Mouse (Mus musculus) olfactory bulb, adult 2 months (tissue): ENCODE measurements around the gene Usp43. TPM values are rescaled to one million over a fixed set of nuclear protein-coding genes. Genes with fewer than 3 reads are reported as not detected.

Experiments used
- H3K27ac ChIP-seq: fragments of 200-500 bp; 2 replicates; pipeline ENCODE4 v1.5.1; 2012; ENCODE audit warnings: low read depth, low read length; ENCODE audit not compliant: insufficient read depth
- H3K4me1 ChIP-seq: fragments of 200-500 bp; 2 replicates; pipeline ENCODE4 v1.6.1; 2012; ENCODE audit warnings: low read length; ENCODE audit not compliant: control insufficient read depth, insufficient read depth
- H3K4me3 ChIP-seq: fragments of 200-500 bp; 2 replicates; pipeline ENCODE4 v1.5.1; 2012; ENCODE audit warnings: mild to moderate bottlenecking, low read depth, low read length, moderate library complexity; ENCODE audit not compliant: insufficient read depth
- CTCF ChIP-seq: fragments of 200-500 bp; IDR thresholded peaks from 2 replicates; pipeline ENCODE4 v1.5.1; 2012; ENCODE audit warnings: low read depth, mild to moderate bottlenecking, low read length, moderate library complexity; ENCODE audit not compliant: insufficient read depth
- POLR2A ChIP-seq: fragments of 200-500 bp; IDR thresholded peaks from 2 replicates; pipeline ENCODE4 v1.6.1; 2012; ENCODE audit warnings: mild to moderate bottlenecking, low read depth, low read length, moderate library complexity; ENCODE audit not compliant: insufficient read depth
- WGBS: fragments of 180-500 bp; shearing (Covaris S2); methylation state at CpG from one replicate; pipeline ENCODE4 v1.1.7; 2018; 5-methylcytosine and 5-hydroxymethylcytosine counted together
- polyA plus RNA-seq: library from polyadenylated mRNA; stranded (reverse); fragments of >200 nt; gene quantifications from 2 replicates; pipeline ENCODE4 v1.2.4, GENCODE M21; 2012; ENCODE audit warnings: low replicate concordance; ENCODE audit not compliant: missing spikeins, insufficient read depth, insufficient read length

Usp43 gene
- polyA plus RNA-seq, 1 experiment = not detected

DNA sequence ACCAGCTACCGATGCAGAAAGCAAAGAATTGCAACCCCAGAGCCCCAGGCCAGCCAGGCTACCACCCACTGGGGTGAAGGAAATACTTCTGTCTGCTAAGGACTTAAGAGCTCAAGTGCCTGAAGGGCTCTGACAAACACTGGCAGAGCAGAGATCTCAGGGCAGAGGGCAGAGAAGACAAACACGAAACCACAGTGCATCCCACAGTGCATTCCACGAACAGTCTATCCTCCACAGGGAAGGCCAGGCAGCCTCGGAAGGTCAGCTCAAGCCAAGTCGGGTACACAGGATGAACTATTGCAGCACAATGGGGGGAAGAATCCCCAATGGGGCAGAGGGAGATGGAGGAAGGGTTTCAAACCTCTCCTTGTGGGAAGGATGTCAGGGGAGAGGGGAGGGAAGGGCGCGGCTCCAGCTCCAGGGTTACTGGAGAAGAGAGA lies 60.5 kb downstream of the Usp43 start:
- Histone ChIP-seq H3K4me3 (no peak overlapping the region), H3K27ac (no peak overlapping the region), H3K4me1 (no peaks in the 10 kb centered on the region)
- WGBS = 43% methylated on average over 7 of the region's 7 CpGs
- no peak for TF ChIP-seq CTCF
- no peak for TF ChIP-seq POLR2A

DNA sequence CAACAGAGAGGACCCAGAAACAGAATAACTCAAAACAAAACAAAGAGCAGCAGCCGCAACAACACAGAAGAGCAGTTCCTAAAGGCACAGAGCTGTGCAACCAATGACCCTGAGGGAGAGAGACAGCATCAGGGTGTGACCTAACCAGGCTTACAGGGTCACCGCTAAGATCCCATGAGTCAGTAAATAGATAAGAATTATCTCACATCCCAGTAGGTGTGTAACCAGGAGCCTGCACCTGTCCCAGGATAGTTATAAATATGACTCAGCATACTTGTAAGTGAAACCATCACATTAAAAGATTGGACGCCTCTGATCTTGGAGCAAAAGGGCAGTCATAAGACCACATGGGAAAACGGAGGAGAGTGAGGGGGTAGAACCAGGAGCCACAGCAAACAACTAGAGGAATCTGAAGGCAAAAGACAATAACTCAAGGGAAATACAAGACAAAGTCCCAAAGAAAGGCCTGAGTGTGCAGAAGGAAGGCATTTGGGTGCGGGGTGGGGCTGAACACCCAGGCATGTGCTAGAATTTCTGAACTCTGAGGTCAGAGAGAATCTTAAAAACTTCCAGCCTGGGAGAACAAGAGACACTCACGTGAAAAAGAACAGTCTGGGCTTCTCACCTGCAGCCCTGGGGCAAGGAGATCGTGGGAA lies 61.1 kb downstream of the Usp43 start:
- Histone ChIP-seq H3K27ac (no peak overlapping the region), H3K4me3 (no peak overlapping the region), H3K4me1 (no peaks in the 10 kb centered on the region)
- WGBS = 74% methylated on average over 7 of the region's 7 CpGs
- TF ChIP-seq POLR2A (no peak), CTCF (no peak)

DNA sequence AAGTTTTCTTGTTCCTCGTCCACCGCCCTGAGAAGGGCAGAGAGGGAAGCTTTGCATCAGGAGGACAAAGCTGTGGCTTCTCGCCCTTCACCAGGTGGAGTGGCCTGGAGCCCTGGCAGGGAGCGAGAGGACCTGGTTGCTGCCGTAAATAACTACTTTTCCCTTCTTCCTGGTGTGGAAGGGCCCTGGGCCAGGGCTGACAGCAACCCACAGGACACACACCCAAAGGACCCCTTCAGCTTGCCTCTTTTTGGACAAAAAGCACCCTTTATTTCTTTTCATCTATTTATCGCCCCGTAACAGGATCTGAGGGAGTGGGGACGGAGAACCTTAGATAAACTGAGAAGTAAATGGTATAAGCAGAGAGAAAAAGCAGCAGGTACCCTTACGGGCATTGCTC lies 63.4 kb downstream of the Usp43 start:
- TF ChIP-seq CTCF (no peak), POLR2A (no peak)
- H3K4me3 ChIP-seq = no peak overlapping the region
- H3K4me1 ChIP-seq = no peaks in the 10 kb centered on the region
- no peak overlapping the region for H3K27ac ChIP-seq
- 95% methylated on average over 9 of the region's 9 CpGs for WGBS

DNA sequence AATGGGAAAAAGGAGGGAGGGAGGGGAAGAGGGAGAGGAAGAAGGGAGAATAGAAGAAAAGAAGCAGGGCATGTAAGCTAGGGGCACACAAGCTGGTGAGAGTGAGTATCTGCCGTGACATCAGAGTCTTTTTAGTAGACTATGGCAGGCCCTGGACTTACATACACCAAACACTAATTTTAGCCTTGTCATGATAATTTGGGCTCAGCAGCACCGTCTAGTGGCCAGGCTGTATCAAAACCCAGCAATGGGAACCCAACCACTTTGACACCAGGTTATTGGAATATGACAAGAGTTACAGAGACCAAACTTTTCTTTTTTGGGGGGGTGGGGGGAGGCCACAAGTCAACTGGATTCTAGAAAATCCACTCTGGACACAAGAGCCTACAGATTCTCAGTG lies 66.9 kb downstream of the Usp43 start:
- Histone ChIP-seq H3K27ac (no peak overlapping the region), H3K4me3 (no peak overlapping the region), H3K4me1 (no peaks in the 10 kb centered on the region)
- WGBS = 41% methylated on average over 2 of the region's 2 CpGs
- no peak for TF ChIP-seq POLR2A
- TF ChIP-seq CTCF = no peak

DNA sequence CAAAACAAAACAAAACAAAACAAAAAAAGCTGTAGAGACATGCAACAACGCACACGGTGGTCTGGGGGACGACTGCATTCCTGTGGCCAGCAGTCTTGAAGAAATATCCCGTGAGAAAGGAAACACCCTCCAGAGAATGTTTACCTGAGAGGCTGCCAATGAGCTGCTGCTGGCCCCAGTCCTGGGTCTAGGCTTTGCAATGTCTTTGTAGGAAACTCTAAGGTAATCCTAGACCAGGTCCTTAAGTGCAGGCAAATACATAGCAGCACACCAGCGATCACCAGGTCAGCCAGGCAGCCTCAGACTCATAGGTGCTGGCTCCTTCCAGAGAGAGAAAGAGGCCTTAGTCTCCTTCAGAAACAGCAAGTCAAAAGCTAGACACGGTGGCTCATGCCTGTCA lies 68.0 kb downstream of the Usp43 start:
- WGBS = 66% methylated on average over 6 of the region's 6 CpGs
- TF ChIP-seq CTCF (no peak), POLR2A (no peak)
- no peak overlapping the region for H3K27ac ChIP-seq
- H3K4me1 ChIP-seq = no peaks in the 10 kb centered on the region
- H3K4me3 ChIP-seq = no peak overlapping the region

DNA sequence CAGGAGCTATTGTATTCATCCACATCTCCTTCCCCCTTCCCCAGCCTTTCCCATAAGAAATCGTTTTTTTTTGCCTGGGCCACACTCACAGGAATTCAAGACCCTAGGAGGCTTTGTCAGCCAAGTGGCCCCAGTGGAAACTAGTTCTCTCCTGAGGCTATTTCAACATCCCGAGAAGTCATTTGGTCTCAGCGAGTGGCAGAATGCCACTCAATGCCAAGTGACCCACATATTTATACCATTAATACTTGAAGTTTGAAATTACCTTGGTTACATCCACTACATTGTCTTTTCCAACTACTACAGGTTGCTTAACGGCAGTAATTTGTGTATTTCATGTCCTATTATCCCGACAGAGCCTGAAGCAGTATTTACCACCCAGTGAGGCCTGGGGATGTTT lies 70.2 kb downstream of the Usp43 start:
- WGBS = 70% methylated on average over 5 of the region's 5 CpGs
- TF ChIP-seq CTCF = no peak
- TF ChIP-seq POLR2A = no peak
- Histone ChIP-seq H3K27ac (no peak overlapping the region), H3K4me1 (no peaks in the 10 kb centered on the region), H3K4me3 (no peak overlapping the region)

DNA sequence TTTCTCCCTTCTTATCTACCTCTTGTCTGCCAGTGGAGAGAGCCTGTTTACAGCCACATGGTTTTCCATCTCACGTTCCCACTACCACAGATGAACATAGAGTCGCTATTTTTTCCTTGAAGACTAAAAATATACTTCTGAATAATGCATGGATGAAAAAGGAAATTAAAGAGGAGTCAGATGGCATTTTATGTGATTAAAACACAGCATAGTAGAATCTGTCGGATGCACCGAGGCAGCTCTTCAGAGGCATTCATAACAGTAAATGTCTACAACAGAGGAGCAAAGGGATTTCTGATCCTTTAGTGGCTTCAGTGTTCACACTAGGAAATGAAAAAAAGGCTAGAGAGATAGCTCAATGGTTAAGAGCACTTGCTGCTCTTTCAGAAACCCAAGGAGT lies 76.8 kb downstream of the Usp43 start:
- H3K4me3 ChIP-seq = no peak overlapping the region

DNA sequence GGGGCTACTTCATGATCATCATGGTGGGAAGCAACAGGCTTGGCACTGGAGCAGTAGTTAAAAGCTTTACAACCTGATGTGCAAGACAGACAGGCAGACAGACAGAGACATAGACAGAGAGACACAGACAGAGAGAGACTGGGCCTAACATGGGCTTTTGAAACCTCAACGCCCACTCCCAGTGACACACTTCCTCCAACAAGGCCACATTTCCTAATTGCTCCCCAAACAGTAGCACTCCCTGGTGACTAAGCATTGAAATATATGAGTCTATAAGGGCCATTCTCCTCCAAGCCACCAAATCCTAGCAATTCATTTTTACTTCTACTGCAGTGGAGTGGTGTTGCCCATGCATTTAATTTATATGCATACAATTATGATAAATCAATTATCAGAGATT lies 82.1 kb downstream of the Usp43 start:
- H3K4me3 ChIP-seq = no peak overlapping the region
- TF ChIP-seq POLR2A = no peak
- TF ChIP-seq CTCF = no peak
- no peak overlapping the region for H3K27ac ChIP-seq
- no peaks in the 10 kb centered on the region for H3K4me1 ChIP-seq
- WGBS = 81% methylated on average over 1 of the region's 1 CpGs

More for the DNA sequence above, 76.8 kb downstream of the Usp43 start:
- no peaks in the 10 kb centered on the region for H3K4me1 ChIP-seq
- no peak for TF ChIP-seq POLR2A
- TF ChIP-seq CTCF = no peak
- 58% methylated on average over 4 of the region's 4 CpGs for WGBS
- H3K27ac ChIP-seq = no peak overlapping the region

DNA sequence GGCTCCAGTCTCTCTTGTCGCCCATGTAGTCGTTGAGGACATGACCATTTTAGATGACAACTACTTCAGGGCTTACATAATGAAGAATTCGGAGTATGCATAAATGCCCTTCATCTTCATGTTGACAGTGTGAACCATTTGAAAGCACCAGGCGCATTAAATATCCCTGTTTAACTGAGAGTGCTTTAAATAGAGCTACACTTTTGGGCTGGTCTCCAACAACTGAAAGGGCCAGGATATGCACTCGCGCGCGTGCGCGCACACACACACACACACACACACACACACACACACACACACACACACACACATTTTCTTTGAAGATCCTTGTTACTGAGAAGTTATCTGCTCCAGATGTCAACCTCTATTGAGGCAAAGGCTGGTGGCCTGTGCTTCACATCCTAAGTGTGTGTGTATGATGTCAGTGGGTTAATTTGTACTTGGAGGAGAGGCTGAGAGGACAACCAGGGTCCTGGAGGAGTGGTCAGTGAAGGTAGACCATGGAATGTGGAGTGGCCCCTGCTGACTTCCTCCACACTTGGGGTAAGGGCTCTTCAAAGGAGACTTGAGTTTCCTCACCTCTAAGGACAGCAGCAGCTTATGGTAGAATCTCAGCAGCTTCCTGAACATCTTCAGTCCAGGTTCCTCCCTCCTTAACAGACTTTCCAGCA lies 86.4 kb downstream of the Usp43 start:
- no peak for TF ChIP-seq CTCF
- 89% methylated on average over 10 of the region's 10 CpGs for WGBS

DNA sequence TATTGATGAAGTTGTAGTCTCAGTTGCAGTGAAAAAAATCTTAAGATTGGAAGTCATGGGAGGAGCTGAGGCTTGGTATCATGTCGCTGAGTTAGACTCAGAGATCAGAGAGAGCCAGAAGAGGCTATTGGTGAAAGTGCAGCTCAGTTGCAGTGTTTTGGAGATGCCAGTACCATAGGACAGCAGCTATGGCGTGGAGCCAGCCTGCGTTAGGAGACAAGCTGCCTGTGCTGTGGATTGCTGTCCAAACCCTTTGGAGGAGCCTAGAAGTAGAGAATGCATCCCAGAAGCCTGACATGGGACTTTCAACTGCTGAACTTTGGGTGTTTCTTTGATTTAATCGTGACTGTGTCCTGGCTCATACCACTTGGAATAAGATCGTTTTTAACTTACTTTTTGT lies 90.1 kb downstream of the Usp43 start:
- H3K27ac ChIP-seq = no peak overlapping the region
- H3K4me1 ChIP-seq = no peaks in the 10 kb centered on the region
- TF ChIP-seq CTCF (no peak), POLR2A (no peak)
- WGBS = 74% methylated on average over 5 of the region's 5 CpGs
- H3K4me3 ChIP-seq = no peak overlapping the region

More for the DNA sequence above, 86.4 kb downstream of the Usp43 start:
- H3K4me1 ChIP-seq = no peaks in the 10 kb centered on the region
- no peak overlapping the region for H3K27ac ChIP-seq
- H3K4me3 ChIP-seq = no peak overlapping the region
